Mouse (Mus musculus) cerebellum, adult 2 months (tissue): ENCODE data around the gene Carmil1. TPM values are rescaled to one million over a fixed set of nuclear protein-coding genes. Genes with fewer than 3 reads are reported as not detected.
A peak's percentile ranks its signal among the peaks of the same experiment; 100 is the strongest.

Experiments
- DNase-seq, 2 experiments: peaks; one replicate each; pipeline ENCODE4 v3.0.0; 2021
- H3K27ac ChIP-seq: fragments of 200-500 bp; 2 replicates; pipeline ENCODE4 v1.5.1; 2012; ENCODE audit warnings: low read length, control low read depth, inconsistent platforms; ENCODE audit not compliant: insufficient read depth
- H3K27me3 ChIP-seq: fragments of 200-500 bp; 2 replicates; pipeline ENCODE4 v1.6.1; 2012; ENCODE audit warnings: inconsistent platforms, mild to moderate bottlenecking, low read length, moderate library complexity; ENCODE audit not compliant: control insufficient read depth, insufficient read depth
- H3K4me1 ChIP-seq: fragments of 200-500 bp; 2 replicates; pipeline ENCODE4 v1.6.1; 2011; ENCODE audit warnings: low read length; ENCODE audit not compliant: control insufficient read depth, insufficient read depth
- H3K4me3 ChIP-seq: fragments of 200-500 bp; replicated peaks from 2 replicates; pipeline ENCODE3; 2011; ENCODE audit warnings: mild to moderate bottlenecking, low read depth, low read length, control low read depth; ENCODE audit not compliant: insufficient read depth
- CTCF ChIP-seq: fragments of 200-500 bp; IDR thresholded peaks from 2 replicates; pipeline ENCODE4 v1.5.1; 2011; ENCODE audit warnings: low read depth, mild to moderate bottlenecking, control low read depth, low read length, moderate library complexity, borderline replicate concordance; ENCODE audit not compliant: insufficient read depth
- POLR2A ChIP-seq: fragments of 200-500 bp; IDR thresholded peaks from 2 replicates; pipeline ENCODE4 v1.6.1; 2011; ENCODE audit warnings: low read length, control low read depth, borderline replicate concordance; ENCODE audit not compliant: insufficient read depth
- WGBS: fragments of 180-500 bp; shearing (Covaris S2); methylation state at CpG from one replicate; pipeline ENCODE4 v1.1.7; 2018; 5-methylcytosine and 5-hydroxymethylcytosine counted together
- polyA plus RNA-seq: library from polyadenylated mRNA; depleted of rRNA; stranded (reverse); fragments of >200 nt; gene quantifications from 2 replicates; pipeline ENCODE4 v1.2.3, GENCODE M21; 2012

The Carmil1 gene
- polyA plus RNA-seq, 1 experiment: 24.8 TPM

GRCm38 (mm10) chr13:24135282-24136230 lies 145.0 kb downstream of the Carmil1 start:
- no peak for DNase-seq
- 70% methylated on average over 21 of the region's 21 CpGs for WGBS
- H3K27me3 ChIP-seq: no peaks in the 10 kb centered on the region
- no peak overlapping the region for H3K4me3 ChIP-seq
- H3K4me1 ChIP-seq: peaks cover 6% of the 10 kb centered on the region
- TF ChIP-seq POLR2A: no peak
- TF ChIP-seq CTCF: no peak
- H3K27ac ChIP-seq: no peak overlapping the region

GRCm38 (mm10) chr13:24132866-24133265 lies 147.7 kb downstream of the Carmil1 start:
- TF ChIP-seq CTCF (no peak), POLR2A (no peak)
- H3K4me1 ChIP-seq: peaks cover 6% of the 10 kb centered on the region
- H3K27ac ChIP-seq: no peak overlapping the region
- DNase-seq: no peak
- 88% methylated on average over 3 of the region's 3 CpGs for WGBS
- H3K4me3 ChIP-seq: no peak overlapping the region
- no peaks in the 10 kb centered on the region for H3K27me3 ChIP-seq

DNA sequence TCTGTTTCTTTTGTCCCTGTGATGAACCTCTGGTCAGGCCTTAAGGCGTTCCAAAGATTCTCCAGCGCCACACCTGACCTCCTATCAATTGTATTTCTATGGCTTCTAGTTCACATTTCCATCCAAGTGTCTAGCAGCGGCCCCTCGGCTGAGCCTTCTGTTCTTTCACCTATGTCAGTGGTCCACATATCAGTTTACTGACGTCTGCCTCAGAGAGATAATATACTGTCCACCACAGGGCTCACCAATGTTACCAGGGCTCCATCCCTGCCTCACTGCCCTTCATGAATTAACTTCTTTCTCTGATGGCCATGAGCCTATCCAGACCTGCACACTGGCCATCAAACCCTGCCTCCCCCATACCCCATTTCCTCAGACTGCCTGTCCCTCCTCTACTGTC lies 149.3 kb downstream of the Carmil1 start:
- DNase-seq: no peak
- WGBS: 93% methylated on average over 5 of the region's 5 CpGs
- no peak for TF ChIP-seq POLR2A
- TF ChIP-seq CTCF: no peak
- Histone ChIP-seq H3K4me3 (no peak overlapping the region), H3K27me3 (no peaks in the 10 kb centered on the region), H3K4me1 (peaks cover 6% of the 10 kb centered on the region), H3K27ac (no peak overlapping the region)

- Histone ChIP-seq H3K4me3 (no peak overlapping the region), H3K27ac (no peak overlapping the region), H3K27me3 (no peaks in the 10 kb centered on the region), H3K4me1 (peaks cover 6% of the 10 kb centered on the region)
- TF ChIP-seq POLR2A (no peak), CTCF (no peak)
- DNase-seq: no peak
- 56% methylated on average over 2 of the region's 2 CpGs for WGBS
Observed at GRCm38 (mm10) chr13:24130741-24131140, 149.9 kb downstream of the Carmil1 start.

DNA sequence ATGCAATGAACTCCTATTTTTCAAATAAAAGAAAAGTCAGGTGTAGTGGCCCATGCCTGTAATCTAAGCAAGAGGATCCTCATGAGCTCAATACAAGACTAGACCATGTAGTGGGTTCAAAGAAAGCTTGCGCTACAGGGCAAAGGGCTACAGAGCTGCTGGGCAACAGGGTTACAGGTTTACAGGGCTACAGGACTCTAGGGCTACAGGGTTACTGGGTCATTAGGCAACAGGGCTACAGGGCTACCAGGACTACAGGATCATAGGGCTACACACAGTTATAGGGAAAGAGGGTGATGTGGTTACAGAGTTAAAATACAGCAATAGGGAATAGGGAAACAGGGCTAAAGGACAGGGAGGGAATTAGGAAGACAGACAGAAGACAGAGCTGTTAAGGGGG lies 151.9 kb downstream of the Carmil1 start:
- Histone ChIP-seq H3K27ac (no peak overlapping the region), H3K27me3 (no peaks in the 10 kb centered on the region), H3K4me1 (peaks cover 6% of the 10 kb centered on the region), H3K4me3 (no peak overlapping the region)
- no peak for DNase-seq
- TF ChIP-seq CTCF (no peak), POLR2A (no peak)
- WGBS: 100% methylated on average over 1 of the region's 1 CpGs

DNA sequence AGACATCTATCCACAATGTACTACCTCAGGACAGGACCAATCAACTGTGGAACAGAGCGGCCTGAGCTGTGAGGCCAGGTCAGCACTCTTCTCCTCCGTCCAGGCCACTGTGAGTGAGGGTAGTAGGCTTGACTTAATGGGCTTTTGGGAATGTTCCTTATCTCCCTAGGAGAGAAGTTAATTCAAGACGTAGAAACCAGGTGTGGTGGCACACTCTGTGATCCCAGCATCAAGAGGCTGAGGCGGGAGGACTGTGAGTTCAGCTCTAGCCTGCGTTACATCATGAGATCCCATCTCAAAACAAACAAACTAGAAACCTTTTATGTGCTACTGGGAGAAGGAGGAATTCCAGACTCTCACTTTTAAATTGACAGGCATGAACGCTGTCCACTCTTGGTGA lies 154.7 kb downstream of the Carmil1 start:
- TF ChIP-seq CTCF: no peak
- no peak for TF ChIP-seq POLR2A
- no peak for DNase-seq
- H3K4me3 ChIP-seq: no peak overlapping the region
- H3K27me3 ChIP-seq: no peaks in the 10 kb centered on the region
- no peak overlapping the region for H3K27ac ChIP-seq
- WGBS: 92% methylated on average over 6 of the region's 6 CpGs
- H3K4me1 ChIP-seq: peaks cover 3% of the 10 kb centered on the region

- DNase-seq: peak; percentile 41 to 62
- Histone ChIP-seq H3K27ac (no peak overlapping the region), H3K4me3 (no peak overlapping the region), H3K27me3 (no peaks in the 10 kb centered on the region), H3K4me1 (peaks cover 5% of the 10 kb centered on the region)
- no peak for TF ChIP-seq CTCF
- no peak for TF ChIP-seq POLR2A
- WGBS: 19% methylated on average over 7 of the region's 7 CpGs
Observed at GRCm38 (mm10) chr13:24117181-24117812, 163.3 kb downstream of the Carmil1 start.
